Mouse (Mus musculus) limb, embryonic 14.5 days (tissue): Measurements from ENCODE around the gene Camk1g. TPM values are rescaled to one million over a fixed set of nuclear protein-coding genes. Genes with fewer than 3 reads are reported as not detected.

Source experiments
- ATAC-seq: fragments of 200-750 bp; cut with Nextera tagmentation; 2 replicates; pipeline ENCODE4 v1.8.0; 2017; ENCODE audit warnings: low read depth, moderate number of reproducible peaks, moderate TSS enrichment; ENCODE audit not compliant: low FRiP score
- DNase-seq: peaks from one replicate; pipeline ENCODE4 v3.0.0-alpha.2; 2015; ENCODE audit warnings: low spot score
- H3K27ac ChIP-seq: fragments of 300-500 bp; sonication (generic); replicated peaks from 2 replicates; pipeline ENCODE4 v1.5.1; 2014; ENCODE audit warnings: low read depth, mild to moderate bottlenecking, low read length, moderate library complexity, mixed read lengths
- H3K27me3 ChIP-seq: fragments of 300-500 bp; sonication (generic); 2 replicates; pipeline ENCODE4 v1.6.1; 2014; ENCODE audit warnings: low read length, mixed read lengths; ENCODE audit not compliant: control insufficient read depth, insufficient read depth
- H3K36me3 ChIP-seq: fragments of 300-500 bp; sonication (generic); 2 replicates; pipeline ENCODE4 v1.6.1; 2014; ENCODE audit warnings: mild to moderate bottlenecking, low read length, moderate library complexity, mixed read lengths; ENCODE audit not compliant: control insufficient read depth, insufficient read depth
- H3K4me1 ChIP-seq: fragments of 300-500 bp; sonication (generic); 2 replicates; pipeline ENCODE4 v1.6.1; 2014; ENCODE audit warnings: antibody characterized with exemption, low read length, mixed read lengths; ENCODE audit not compliant: control insufficient read depth, insufficient read depth
- H3K4me2 ChIP-seq: fragments of 300-500 bp; sonication (generic); replicated peaks from 2 replicates; pipeline ENCODE4 v1.6.1; 2014; ENCODE audit warnings: low read depth, mild to moderate bottlenecking, low read length, moderate library complexity; ENCODE audit not compliant: severe bottlenecking
- H3K4me3 ChIP-seq: fragments of 300-500 bp; sonication (generic); replicated peaks from 2 replicates; pipeline ENCODE4 v1.5.1; 2014; ENCODE audit warnings: low read length
- H3K9ac ChIP-seq: fragments of 300-500 bp; sonication (generic); 2 replicates; pipeline ENCODE4 v1.6.1; 2014; ENCODE audit warnings: mild to moderate bottlenecking, low read depth, low read length, moderate library complexity; ENCODE audit not compliant: severe bottlenecking
- H3K9me3 ChIP-seq: fragments of 300-500 bp; sonication (generic); 2 replicates; pipeline ENCODE4 v1.6.1; 2016; ENCODE audit warnings: low read length; ENCODE audit not compliant: control insufficient read depth
- POLR2A ChIP-seq: fragments of 200-500 bp; IDR thresholded peaks from 2 replicates; pipeline ENCODE4 v1.8.0; 2012; ENCODE audit warnings: inconsistent platforms, mild to moderate bottlenecking, moderate library complexity, borderline replicate concordance; ENCODE audit not compliant: insufficient read depth, insufficient read length; ENCODE audit errors: extremely low read depth
- WGBS: fragments of 180-500 bp; shearing (Covaris S2); extraction: QIAGEN DNeasy Blood & Tissue Kit; methylation state at CpG from one replicate; pipeline ENCODE4 v1.1.7; 2014; 5-methylcytosine and 5-hydroxymethylcytosine counted together
- polyA plus RNA-seq, 2 experiments: library from polyadenylated mRNA; depleted of rRNA in 1 of 2; stranded (reverse) in 1 of 2; unstranded in 1 of 2; fragments of >200 nt; fragmentation: Nextera tagmentation in 1 of 2; extraction: Ambion mirVana in 1 of 2; gene quantifications; 2 replicates each; pipeline versions ENCODE4 v1.2.1 to v1.2.3; 2012 to 2014

Camk1g gene
- polyA plus RNA-seq, 2 experiments = 9.1 to 9.8 TPM

DNA sequence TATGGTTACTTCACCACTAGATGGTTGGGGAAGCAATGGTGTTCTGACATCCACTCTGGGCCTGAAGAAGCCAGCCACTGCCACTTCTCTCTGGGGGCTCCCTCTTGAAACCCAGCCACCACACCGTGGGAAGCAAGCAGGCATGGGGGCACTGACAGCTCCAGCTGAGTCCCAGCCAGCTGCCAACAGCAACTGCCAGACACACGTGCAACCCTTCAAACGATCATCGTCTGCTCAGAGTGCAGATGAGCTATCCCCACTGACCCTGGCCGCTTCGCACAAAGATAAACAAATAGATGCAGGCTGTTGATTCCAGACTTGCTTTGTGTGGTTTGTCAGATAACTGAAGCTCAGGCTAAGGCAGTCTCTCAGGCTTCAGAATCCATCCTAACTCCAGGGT lies 37.4 kb upstream of the Camk1g start:
- Histone ChIP-seq H3K4me2 (no peak overlapping the region), H3K4me3 (no peak overlapping the region), H3K9me3 (no peaks in the 10 kb centered on the region), H3K9ac (no peak overlapping the region), H3K4me1 (peaks cover 7% of the 10 kb centered on the region; the same call in 1 of the 2 replicates), H3K27me3 (no peaks in the 10 kb centered on the region), H3K27ac (no peak overlapping the region), H3K36me3 (no peaks in the 10 kb centered on the region)
- DNase-seq = no peak
- no peak for ATAC-seq
- WGBS = 44% methylated on average over 6 of the region's 6 CpGs
- no peak for TF ChIP-seq POLR2A

DNA sequence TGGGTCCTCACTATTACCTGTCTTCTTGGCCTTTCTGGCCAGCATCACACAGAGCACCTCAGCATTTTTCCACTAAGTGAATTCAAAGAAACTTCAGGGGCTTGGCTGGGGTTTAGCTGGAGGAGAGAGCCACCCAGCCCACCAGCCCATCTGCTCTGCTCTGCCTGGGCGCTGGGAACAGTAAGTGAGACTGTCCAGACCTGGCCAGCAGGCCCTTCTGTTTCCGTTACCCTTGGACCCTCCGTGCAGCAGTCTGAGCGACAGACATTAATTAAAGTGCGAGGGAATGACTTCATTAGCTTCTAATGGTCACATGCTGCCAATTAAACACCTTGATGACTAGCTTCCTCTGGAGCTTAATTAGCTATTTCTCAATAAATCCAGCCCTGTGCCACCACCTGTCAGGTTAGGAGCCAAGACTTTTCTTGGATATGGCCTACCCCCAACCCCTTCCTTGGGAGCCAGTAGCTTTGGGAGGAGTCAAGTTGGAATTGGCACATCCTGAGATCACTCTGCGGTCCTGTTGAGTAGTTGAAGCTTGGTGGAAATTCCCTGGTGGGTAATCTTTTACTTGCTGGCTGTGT lies 36.1 kb upstream of the Camk1g start:
- Histone ChIP-seq H3K27ac (no peak overlapping the region), H3K9ac (no peak overlapping the region), H3K4me1 (peaks cover 7% of the 10 kb centered on the region; the same call in 1 of the 2 replicates), H3K9me3 (no peaks in the 10 kb centered on the region), H3K36me3 (no peaks in the 10 kb centered on the region), H3K4me2 (no peak overlapping the region), H3K4me3 (no peak overlapping the region), H3K27me3 (no peaks in the 10 kb centered on the region)
- no peak for TF ChIP-seq POLR2A
- ATAC-seq (no peak), DNase-seq (no peak)
- 24% methylated on average over 6 of the region's 6 CpGs for WGBS

DNA sequence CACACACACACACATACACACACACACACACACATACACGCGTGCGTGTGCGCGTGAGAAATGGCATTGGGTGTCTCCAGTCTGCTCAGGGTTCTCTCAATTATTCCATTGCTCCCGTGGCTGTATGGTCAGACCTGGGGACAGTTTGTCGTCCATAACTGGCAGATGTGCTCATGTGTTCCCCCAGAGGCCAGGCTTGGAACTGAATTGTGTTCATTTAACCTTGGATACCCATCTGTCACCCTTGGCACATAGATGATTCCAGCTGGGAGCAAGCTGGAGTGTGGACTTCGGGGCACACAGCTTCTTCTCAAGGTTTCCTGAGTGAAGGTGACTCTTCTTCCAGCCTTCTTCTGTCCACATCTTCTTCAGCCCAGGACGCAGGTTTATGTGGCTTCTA lies 31.6 kb upstream of the Camk1g start:
- Histone ChIP-seq H3K36me3 (no peaks in the 10 kb centered on the region), H3K9me3 (no peaks in the 10 kb centered on the region), H3K4me3 (no peak overlapping the region), H3K4me2 (no peak overlapping the region), H3K27me3 (no peaks in the 10 kb centered on the region), H3K4me1 (peaks cover 13% of the 10 kb centered on the region; the same call in 1 of the 2 replicates), H3K27ac (no peak overlapping the region), H3K9ac (no peak overlapping the region)
- no peak for DNase-seq
- TF ChIP-seq POLR2A = no peak
- 84% methylated on average over 9 of the region's 9 CpGs for WGBS
- no peak for ATAC-seq

DNA sequence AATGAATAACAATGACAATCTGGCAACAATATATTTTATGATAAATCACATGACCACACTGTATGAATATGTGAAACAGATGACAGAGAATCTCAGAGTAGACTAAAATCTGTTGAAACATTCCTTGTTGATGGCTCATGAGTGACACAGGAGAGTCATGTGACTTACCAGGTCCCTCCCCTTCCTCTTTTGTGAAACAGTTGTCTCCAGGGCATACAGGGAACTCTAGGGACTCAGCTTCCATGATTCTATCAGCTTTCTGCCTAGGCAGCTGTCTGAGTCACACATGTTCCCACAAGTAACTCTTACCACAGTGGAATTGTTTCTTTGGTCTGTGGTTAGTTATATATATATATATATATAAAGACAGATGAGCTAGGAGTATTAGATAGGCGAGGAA lies 30.2 kb upstream of the Camk1g start:
- Histone ChIP-seq H3K4me1 (0 out of 2 replicates have a peak, but pooled peaks cover 9% of the 10 kb centered on the region), H3K9me3 (no peaks in the 10 kb centered on the region), H3K4me3 (no peak overlapping the region), H3K9ac (no peak overlapping the region), H3K36me3 (no peaks in the 10 kb centered on the region), H3K27me3 (no peaks in the 10 kb centered on the region), H3K27ac (no peak overlapping the region), H3K4me2 (no peak overlapping the region)
- ATAC-seq (no peak), DNase-seq (peak; percentile 27)
- no peak for TF ChIP-seq POLR2A
- WGBS = 74% methylated on average over 1 of the region's 1 CpGs

DNA sequence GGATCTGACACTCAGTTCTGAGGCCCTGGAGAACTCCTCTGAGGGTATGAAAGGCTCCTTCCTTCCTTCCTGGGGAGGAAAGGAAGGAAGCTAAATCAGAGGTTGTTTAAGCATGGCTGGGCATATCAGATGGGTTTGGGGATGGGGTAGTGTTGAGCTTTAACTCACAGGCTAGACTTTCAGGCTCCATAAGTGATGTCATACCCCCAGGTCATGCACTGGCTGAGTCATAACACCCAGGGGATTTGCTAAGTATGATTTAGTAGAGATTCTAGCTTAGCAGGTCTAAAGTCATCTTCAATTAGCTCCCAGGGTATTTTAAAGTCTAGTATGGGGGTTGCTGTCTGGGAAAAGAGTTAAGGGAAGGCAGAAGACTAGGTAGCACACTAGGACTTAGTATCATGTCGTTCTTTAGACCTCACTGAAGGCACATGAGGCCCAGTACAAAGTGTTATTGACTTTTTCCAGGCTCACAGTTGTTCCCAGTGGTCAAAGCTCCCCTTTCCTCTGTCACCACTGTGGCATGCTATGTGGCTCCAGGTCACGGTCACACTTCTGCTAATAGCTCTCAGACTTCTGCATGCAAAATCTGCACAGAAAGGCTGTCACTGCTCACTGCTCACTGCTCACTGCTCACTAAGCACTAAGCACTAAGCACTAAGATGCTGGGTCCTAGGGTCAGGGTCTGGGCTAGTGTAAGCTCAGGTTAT lies 28.8 kb upstream of the Camk1g start:
- Histone ChIP-seq H3K9ac (no peak overlapping the region), H3K36me3 (no peaks in the 10 kb centered on the region), H3K4me2 (no peak overlapping the region), H3K4me1 (0 out of 2 replicates have a peak, but pooled peaks cover 9% of the 10 kb centered on the region), H3K4me3 (no peak overlapping the region), H3K27me3 (no peaks in the 10 kb centered on the region), H3K27ac (no peak overlapping the region), H3K9me3 (no peaks in the 10 kb centered on the region)
- 55% methylated on average over 2 of the region's 2 CpGs for WGBS
- DNase-seq (peak; percentile 51), ATAC-seq (peak; percentile 31; the same call in 1 of the 2 replicates)
- no peak for TF ChIP-seq POLR2A

DNA sequence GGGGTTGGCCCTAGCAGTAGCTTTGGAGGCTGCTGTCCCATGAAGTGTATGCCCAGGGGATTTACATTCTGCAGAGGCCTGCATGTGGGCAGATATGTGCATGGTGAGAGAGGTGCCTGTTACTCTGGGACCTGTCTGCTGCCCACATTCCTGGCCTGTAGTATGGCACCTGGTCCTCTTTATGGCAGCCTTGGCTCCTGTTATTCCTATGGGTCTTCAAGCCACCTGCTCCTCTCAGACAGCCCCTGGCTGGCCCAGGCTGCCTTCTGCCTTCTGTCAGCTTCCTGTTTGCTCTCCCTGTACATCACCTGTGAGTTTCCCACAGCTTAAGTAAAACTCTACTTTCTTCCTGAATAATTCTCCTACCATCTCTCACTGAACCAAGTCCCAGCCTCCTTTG lies 27.0 kb upstream of the Camk1g start:
- Histone ChIP-seq H3K4me2 (no peak overlapping the region), H3K27me3 (no peaks in the 10 kb centered on the region), H3K9ac (no peak overlapping the region), H3K36me3 (no peaks in the 10 kb centered on the region), H3K27ac (no peak overlapping the region), H3K4me1 (0 out of 2 replicates have a peak, but pooled peaks cover 6% of the 10 kb centered on the region), H3K9me3 (no peaks in the 10 kb centered on the region), H3K4me3 (no peak overlapping the region)
- no peak for TF ChIP-seq POLR2A
- ATAC-seq = no peak
- no peak for DNase-seq
